Mouse (Mus musculus) left cerebral cortex, adult 9 months (tissue): ENCODE measurements at regions not wholly inside any gene's neighbourhood (a gene's known extent, or its start where the extent isn't known, plus 50 kb on each side); places are given as distances from the start of the nearest gene placed in this dataset.

Experiments
- DNase-seq, 2 experiments: peaks; one replicate each; pipeline ENCODE4 v3.0.0; 2022; ENCODE audit warnings: low spot score in 2 of 2

GRCm38 (mm10) chr7:70756676-70757075 is 390.1 kb upstream of the Nr2f2 start:
- DNase-seq = no peak

GRCm38 (mm10) chr7:70754826-70755225 is 388.3 kb upstream of the Nr2f2 start:
- no peak for DNase-seq

- DNase-seq = no peak
These were observed 386.3 kb upstream of the Nr2f2 start for GRCm38 (mm10) chr7:70752802-70753218.

GRCm38 (mm10) chr7:70748884-70749283 is 382.3 kb upstream of the Nr2f2 start:
- no peak for DNase-seq

GRCm38 (mm10) chr7:70748345-70748744 is 381.8 kb upstream of the Nr2f2 start:
- DNase-seq = no peak

GRCm38 (mm10) chr7:70744296-70744695 is 377.8 kb upstream of the Nr2f2 start:
- no peak for DNase-seq

GRCm38 (mm10) chr7:70735591-70735990 is 369.1 kb upstream of the Nr2f2 start:
- no peak for DNase-seq

- no peak for DNase-seq
These were observed 367.0 kb upstream of the Nr2f2 start for GRCm38 (mm10) chr7:70733501-70733900.

GRCm38 (mm10) chr7:70729896-70730295 is 363.4 kb upstream of the Nr2f2 start:
- no peak for DNase-seq

- no peak for DNase-seq
These were observed 351.7 kb upstream of the Nr2f2 start for GRCm38 (mm10) chr7:70718149-70718765.

GRCm38 (mm10) chr7:70717608-70718007 is 351.1 kb upstream of the Nr2f2 start:
- no peak for DNase-seq

GRCm38 (mm10) chr7:70716811-70717458 is 350.4 kb upstream of the Nr2f2 start:
- DNase-seq = no peak

GRCm38 (mm10) chr7:70712141-70712540 is 345.6 kb upstream of the Nr2f2 start:
- peak; percentile 38 to 80 for DNase-seq

GRCm38 (mm10) chr7:70706281-70706680 is 339.7 kb upstream of the Nr2f2 start:
- no peak for DNase-seq

- no peak for DNase-seq
These were observed 337.2 kb upstream of the Nr2f2 start for GRCm38 (mm10) chr7:70703784-70704183.

GRCm38 (mm10) chr7:70700461-70700860 is 333.9 kb upstream of the Nr2f2 start:
- no peak for DNase-seq

- no peak for DNase-seq
These were observed 332.9 kb upstream of the Nr2f2 start for GRCm38 (mm10) chr7:70699391-70699790.

- DNase-seq = no peak
These were observed 332.5 kb upstream of the Nr2f2 start for GRCm38 (mm10) chr7:70698986-70699385.

GRCm38 (mm10) chr7:70692160-70692559 is 325.6 kb upstream of the Nr2f2 start:
- DNase-seq = no peak

- DNase-seq = no peak
These were observed 324.3 kb upstream of the Nr2f2 start for GRCm38 (mm10) chr7:70690845-70691244.

GRCm38 (mm10) chr7:70669065-70669464 is 302.5 kb upstream of the Nr2f2 start:
- no peak for DNase-seq

- peak in 1 of 2 experiments; percentile 11 for DNase-seq
These were observed 293.6 kb upstream of the Nr2f2 start for GRCm38 (mm10) chr7:70660162-70660561.

- DNase-seq = no peak
These were observed 283.3 kb upstream of the Nr2f2 start for GRCm38 (mm10) chr7:70649760-70650377.
